Mouse (Mus musculus): ENCODE measurements around the gene Retreg1.
A peak's percentile ranks its signal among the peaks of the same experiment; 100 is the strongest.

Gene Retreg1

DNA sequence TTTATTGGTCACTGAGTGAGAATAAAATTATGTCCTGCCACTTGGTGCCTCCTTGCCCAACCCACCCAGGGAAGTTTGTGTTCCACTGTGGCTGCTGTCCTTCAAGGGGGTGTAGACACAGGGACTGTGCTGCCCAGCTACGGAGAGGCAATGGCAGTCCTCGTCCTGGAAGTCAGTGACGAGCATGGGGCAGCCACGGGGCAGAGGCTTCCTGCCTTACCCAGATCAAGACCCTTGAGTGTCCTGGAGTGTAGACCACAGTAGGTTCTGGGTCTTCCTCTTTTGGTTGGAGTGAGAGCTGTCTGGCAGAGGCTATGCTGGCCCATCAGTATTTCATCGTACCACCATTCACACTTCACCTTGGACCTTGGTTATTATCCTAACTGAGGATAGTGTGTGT, 37.2 kb downstream of the Retreg1 start:
- DNase-seq (ENCODE audit: low spot score in 2 of 2), result no peak

GRCm38 (mm10) chr15:25882002-25882401, 39.0 kb downstream of the Retreg1 start:
- DNase-seq (ENCODE audit: low spot score in 2 of 2), result no peak

DNA sequence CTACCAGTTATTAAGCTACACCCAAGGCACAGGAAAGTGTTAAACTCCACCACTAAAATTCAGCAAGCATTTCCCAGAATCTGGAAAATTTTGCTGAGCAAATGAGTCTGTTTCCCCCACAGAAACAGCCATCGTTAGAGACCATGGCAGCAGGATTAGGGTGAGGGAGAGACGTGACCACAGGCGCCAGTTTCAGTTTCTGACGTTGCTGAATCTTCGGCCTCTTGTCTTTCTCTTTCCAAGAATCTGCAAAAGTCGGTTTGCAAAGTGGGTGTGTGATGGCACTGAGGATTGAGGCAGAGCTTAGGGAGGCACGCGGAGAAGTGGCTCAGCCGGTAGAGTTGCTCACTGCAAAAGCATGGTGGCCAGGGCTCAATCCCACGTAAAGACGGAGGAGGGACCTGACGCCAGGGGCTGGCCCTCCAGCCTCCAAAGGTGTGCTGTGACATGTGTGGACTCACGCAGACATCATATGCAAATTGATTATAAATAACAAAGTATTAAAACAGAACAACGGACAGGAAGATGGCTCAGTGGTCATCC, 41.5 kb downstream of the Retreg1 start:
- no peak for DNase-seq (ENCODE audit: low spot score in 2 of 2)

- no peak for DNase-seq (ENCODE audit: low spot score in 2 of 2)
Observed at GRCm38 (mm10) chr15:25886581-25887011, 43.6 kb downstream of the Retreg1 start.

DNA sequence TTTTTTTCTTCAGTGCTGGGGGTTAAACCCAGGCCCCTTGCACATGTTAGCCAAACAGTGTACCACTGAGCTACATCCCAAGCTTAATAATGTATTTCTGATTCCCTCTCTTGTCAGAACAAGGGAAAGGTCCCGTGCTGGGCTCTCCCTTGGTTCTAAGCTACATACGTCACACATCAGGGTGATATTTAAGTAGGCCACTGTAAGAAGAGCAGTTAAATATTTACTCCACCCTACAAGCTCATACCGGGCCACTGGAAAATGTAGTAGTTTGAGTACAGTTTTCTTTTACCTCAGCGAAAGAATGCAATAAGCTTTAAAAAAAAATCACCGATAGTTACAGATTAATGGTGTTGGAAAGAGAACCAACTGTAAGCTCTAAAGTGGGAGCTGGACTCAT, 46.9 kb downstream of the Retreg1 start:
- DNase-seq (ENCODE audit: low spot score in 2 of 2), result no peak

GRCm38 (mm10) chr15:25891556-25891955, 48.6 kb downstream of the Retreg1 start:
- DNase-seq (ENCODE audit: low spot score in 2 of 2), result peak; percentile 86

- no peak for DNase-seq (ENCODE audit: low spot score in 2 of 2)
Observed at GRCm38 (mm10) chr15:25893327-25893726, 50.3 kb downstream of the Retreg1 start.

DNA sequence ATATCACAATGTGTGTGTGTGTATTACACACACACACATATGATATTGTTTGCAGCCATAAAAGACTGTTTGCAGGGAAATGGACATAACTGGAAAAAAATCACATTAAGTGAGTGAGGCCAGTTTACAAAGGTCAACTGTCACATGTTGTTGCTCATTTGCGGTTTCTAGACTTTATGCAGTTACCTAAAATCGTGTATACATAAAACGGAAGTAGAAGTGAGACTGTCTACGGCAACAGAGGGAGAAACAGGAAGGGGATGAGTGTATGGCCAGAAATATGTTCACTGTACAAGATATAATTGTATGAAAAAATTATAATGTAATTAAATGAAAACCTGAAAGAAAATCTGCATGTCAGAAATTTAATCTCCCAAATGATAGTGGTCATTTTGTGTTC, 53.8 kb downstream of the Retreg1 start:
- DNase-seq (ENCODE audit: low spot score in 2 of 2), result peak; percentile 35 to 59

GRCm38 (mm10) chr15:25897617-25898016, 54.6 kb downstream of the Retreg1 start:
- peak; percentile 50 to 60 for DNase-seq (ENCODE audit: low spot score in 2 of 2)

GRCm38 (mm10) chr15:25899021-25899420, 56.0 kb downstream of the Retreg1 start:
- no peak for DNase-seq (ENCODE audit: low spot score in 2 of 2)

DNA sequence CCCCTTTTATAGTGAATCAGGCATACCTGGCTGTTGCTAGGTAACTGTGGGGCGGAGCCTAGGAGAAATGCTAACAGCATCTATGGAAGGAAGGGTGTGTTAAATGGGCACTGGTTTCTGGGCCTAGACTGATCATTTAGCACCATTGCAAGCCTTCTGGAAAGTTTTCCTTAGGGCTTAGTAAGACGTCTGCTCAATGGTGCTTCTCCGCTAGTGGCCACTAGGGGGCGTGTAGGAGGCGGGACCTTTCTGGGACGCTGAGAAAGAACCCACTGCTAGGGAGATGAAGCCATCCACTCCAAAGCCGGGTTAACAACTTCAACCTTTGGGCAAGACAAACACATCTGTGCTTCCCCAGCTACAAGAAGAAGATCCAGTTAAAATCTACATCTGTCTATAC, 57.6 kb downstream of the Retreg1 start:
- peak; percentile 54 to 68 for DNase-seq (ENCODE audit: low spot score in 2 of 2)

- DNase-seq (ENCODE audit: low spot score in 2 of 2), result peak; percentile 49 to 59
Observed at GRCm38 (mm10) chr15:25902931-25903615, 60.1 kb downstream of the Retreg1 start.

GRCm38 (mm10) chr15:25904435-25905021, 61.5 kb downstream of the Retreg1 start:
- no peak for DNase-seq (ENCODE audit: low spot score in 2 of 2)

- DNase-seq (ENCODE audit: low spot score in 2 of 2), result peak; percentile 45 to 51
Observed at GRCm38 (mm10) chr15:25909783-25910494, 67.0 kb downstream of the Retreg1 start.

DNA sequence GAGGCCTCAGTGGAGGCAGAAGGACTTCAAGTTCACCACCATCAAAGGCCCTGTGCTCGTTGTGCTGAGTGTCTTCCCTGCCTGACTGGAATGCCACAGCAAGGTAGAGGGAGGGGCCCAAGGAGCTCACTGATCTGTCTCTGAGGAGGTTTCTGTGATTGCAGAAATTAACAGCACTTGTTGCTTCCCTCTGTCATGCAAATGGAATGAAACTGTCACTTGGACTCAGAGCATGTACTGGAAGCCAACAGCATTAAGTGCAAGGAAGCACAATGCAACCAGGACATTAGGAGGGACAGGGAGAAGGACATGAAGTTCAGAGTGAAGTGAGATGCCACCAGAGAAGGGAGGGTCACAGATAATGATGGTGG, 67.5 kb downstream of the Retreg1 start:
- DNase-seq (ENCODE audit: low spot score in 2 of 2), result no peak

- no peak for DNase-seq (ENCODE audit: low spot score in 2 of 2)
Observed at GRCm38 (mm10) chr15:25910924-25911323, 67.9 kb downstream of the Retreg1 start.

- DNase-seq (ENCODE audit: low spot score in 2 of 2), result no peak
Observed at GRCm38 (mm10) chr15:25912911-25913310, 69.9 kb downstream of the Retreg1 start.

DNA sequence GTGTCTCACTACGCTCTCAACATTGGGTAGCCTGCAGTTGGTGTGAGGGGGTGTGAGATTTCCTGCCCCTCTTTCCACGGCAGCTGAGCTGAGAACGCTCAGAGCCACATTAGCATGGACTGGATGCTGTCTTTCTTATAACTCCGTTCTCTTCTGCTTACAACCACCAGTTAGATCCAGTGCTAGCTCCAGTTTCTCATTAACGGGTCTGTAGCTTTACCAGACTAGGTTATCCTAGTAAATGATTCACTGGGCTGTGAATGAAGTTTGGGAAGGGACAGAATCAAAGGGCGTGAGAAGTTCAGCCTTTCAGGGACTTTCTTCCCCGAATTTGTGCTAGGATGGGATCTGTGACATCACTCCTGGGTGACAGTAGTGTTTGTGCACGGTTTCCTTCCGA, 70.7 kb downstream of the Retreg1 start:
- no peak for DNase-seq (ENCODE audit: low spot score in 2 of 2)

DNA sequence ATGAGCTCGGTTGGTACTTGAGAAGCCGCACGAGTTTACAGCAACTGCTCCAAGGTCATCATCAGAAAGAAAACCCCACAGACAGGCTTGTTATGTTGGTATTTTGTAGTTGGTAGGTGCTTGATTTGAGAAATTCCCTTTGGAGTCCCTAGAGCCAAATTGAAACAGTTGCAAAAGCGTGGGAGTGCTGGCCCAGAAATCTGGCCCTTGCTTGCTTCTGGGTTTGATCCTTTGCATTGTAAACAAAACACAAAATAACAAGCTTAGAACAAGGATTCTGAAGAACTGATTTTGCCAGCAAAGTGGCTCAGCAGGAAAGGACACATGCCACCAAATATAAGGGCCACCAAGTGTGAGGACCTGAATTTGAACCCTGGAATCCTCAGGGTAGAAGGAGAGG, 71.2 kb downstream of the Retreg1 start:
- no peak for DNase-seq (ENCODE audit: low spot score in 2 of 2)

DNA sequence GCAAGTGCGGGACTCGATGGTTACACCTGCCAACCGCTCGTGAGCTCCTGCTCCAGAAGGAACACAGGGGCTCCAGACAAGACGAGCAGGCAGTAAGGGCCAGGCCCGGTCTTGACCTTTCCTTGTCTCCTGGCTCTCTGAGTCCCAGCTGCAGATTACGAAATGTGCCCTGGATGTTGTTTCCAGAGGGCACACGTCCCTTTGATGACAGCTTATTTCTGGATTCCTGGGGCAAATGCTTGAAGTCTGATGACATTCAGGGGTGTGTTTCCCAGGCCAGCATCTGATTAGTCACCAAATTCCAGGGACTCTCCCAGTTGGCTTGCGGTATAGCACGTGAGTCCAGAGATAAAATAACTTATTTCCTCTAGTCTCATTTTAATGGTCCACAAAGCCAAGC, 72.0 kb downstream of the Retreg1 start:
- no peak for DNase-seq (ENCODE audit: low spot score in 2 of 2)

DNA sequence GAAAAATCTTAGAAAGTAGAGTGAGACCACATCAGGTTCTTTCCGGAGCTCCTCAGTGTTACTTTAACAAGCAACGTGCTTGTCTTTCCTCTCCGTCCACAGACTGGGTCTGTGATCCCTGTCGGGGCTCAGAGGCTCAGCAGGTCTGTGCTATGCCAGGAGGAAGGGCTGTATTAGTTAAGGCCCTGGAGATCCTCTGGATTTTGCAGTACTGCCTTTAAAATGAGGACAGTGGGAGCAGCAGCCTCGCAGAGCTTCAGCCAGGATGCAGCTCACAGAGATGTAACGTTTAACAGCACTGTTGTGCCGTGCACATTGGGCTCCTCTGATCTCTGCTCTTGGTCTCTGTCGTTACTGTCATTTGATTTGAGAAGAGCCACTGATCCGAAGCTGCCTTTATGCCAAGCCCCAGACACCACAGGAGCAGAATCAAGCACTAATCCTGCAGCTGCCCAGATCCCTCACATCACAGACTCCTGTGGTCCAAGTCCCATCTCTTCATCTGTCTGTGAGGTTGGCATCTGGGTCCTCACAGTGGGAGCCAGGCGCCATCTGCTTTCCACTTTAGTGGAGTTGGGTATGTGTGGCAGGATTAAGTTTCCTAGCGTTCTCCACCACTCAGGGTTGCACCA, 72.7 kb downstream of the Retreg1 start:
- no peak for DNase-seq (ENCODE audit: low spot score in 2 of 2)

- no peak for DNase-seq (ENCODE audit: low spot score in 2 of 2)
Observed at GRCm38 (mm10) chr15:25916252-25916651, 73.3 kb downstream of the Retreg1 start.
